Mouse (Mus musculus) neural tube, embryonic 13.5 days (tissue): ENCODE measurements around the gene Xlr3a. TPM values are rescaled to one million over a fixed set of nuclear protein-coding genes. Genes with fewer than 3 reads are reported as not detected.

Experiments
- ATAC-seq: fragments of 200-750 bp; cut with Nextera tagmentation; 2 replicates; pipeline ENCODE4 v1.8.0; 2017; ENCODE audit warnings: low read depth, mild to moderate bottlenecking, moderate TSS enrichment, moderate library complexity
- H3K27ac ChIP-seq: fragments of 300-500 bp; sonication (generic); replicated peaks from 2 replicates; pipeline ENCODE4 v1.5.1; 2015; ENCODE audit warnings: moderate library complexity, mild to moderate bottlenecking, inconsistent platforms
- H3K27me3 ChIP-seq: fragments of 300-500 bp; sonication (generic); 2 replicates; pipeline ENCODE4 v1.6.1; 2015; ENCODE audit warnings: mild to moderate bottlenecking, inconsistent platforms
- H3K36me3 ChIP-seq: fragments of 300-500 bp; sonication (generic); 2 replicates; pipeline ENCODE4 v1.6.1; 2015; ENCODE audit warnings: mild to moderate bottlenecking, inconsistent platforms
- H3K4me1 ChIP-seq: fragments of 300-500 bp; sonication (generic); replicated peaks from 2 replicates; pipeline ENCODE4 v1.6.1; 2015; ENCODE audit warnings: inconsistent platforms
- H3K4me2 ChIP-seq: fragments of 300-500 bp; sonication (generic); 2 replicates; pipeline ENCODE4 v1.6.1; 2015; ENCODE audit warnings: inconsistent platforms, mild to moderate bottlenecking, moderate library complexity
- H3K4me3 ChIP-seq: fragments of 300-500 bp; sonication (generic); 2 replicates; pipeline ENCODE4 v1.5.1; 2015; ENCODE audit warnings: mild to moderate bottlenecking, inconsistent platforms
- H3K9ac ChIP-seq: fragments of 300-500 bp; sonication (generic); 2 replicates; pipeline ENCODE4 v1.6.1; 2015; ENCODE audit warnings: moderate library complexity, mild to moderate bottlenecking, inconsistent platforms
- H3K9me3 ChIP-seq: fragments of 300-500 bp; sonication (generic); 2 replicates; pipeline ENCODE4 v1.6.1; 2016; ENCODE audit warnings: inconsistent platforms
- WGBS: fragments of 180-500 bp; shearing (Covaris S2); methylation state at CpG from one replicate; pipeline ENCODE4 v1.1.7; 2015; 5-methylcytosine and 5-hydroxymethylcytosine counted together
- polyA plus RNA-seq: library from polyadenylated mRNA; unstranded; fragments of >200 nt; fragmentation: Nextera tagmentation; extraction: Ambion mirVana; gene quantifications from 2 replicates; pipeline ENCODE4 v1.2.1, GENCODE M21; 2015

Gene Xlr3a
- polyA plus RNA-seq, 1 experiment from 2014 or later = 5.6 TPM

DNA sequence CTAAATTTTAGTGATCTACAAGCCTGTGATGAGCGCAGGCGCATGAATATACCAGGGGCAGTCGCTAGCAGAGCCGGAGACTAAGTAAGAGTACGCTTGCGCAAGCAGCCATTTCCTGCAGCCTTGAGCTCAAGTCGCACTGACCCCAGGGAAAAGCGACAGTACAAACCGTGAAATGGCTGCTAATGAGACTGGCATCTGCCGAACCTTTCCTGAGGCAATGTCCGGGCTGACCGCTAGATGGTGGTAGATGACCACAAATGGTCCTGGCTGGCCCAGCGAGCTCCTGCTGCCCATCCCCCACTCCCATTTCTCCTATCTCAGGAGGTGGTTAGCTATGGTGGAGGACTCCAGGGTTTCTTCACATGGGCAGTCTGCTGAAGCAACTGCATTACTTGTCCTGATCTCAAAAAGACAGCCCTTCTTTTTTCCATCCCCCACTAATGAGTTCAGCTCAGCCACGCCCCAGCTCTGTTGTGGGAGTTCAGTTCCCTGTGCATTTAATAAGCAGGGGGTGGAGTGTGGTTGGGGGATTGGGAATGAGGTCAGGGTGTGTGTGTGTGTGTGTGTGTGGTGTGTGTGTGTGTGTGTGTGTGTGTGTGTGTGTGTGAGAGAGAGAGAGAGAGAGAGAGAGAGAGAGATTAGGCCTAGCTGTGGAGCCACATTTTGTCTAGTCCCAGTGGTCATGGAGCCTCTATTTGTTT is 42.9 kb downstream of the Xlr3a start:
- WGBS = 13% methylated on average over 14 of the region's 14 CpGs
- peak; percentile 97 for ATAC-seq
- Histone ChIP-seq H3K4me2 (peak overlapping the region; percentile 27), H3K9ac (no peak overlapping the region), H3K27ac (peak overlapping the region; percentile 42), H3K36me3 (no peaks in the 10 kb centered on the region), H3K9me3 (no peaks in the 10 kb centered on the region), H3K4me1 (no peaks in the 10 kb centered on the region), H3K4me3 (no peak overlapping the region), H3K27me3 (no peaks in the 10 kb centered on the region)

DNA sequence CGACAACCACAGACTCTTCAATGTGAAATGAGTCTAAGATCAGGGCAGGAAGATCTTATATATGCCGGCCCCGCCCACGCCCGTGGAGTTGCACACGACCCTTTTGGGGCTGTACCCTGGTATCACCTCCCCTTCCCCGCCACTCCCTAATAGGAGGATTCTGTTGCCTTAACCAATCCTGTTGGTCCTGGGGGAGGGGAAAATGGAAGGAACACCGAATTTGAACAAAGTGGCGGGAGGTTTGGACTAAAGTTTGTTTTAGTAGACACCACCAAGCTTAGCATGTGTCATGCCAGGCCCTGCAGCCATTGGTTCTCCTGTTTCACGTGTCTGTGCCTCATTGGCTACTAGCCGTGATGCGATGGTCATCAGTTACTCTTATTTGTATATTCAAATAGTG is 57.2 kb downstream of the Xlr3a start:
- Histone ChIP-seq H3K9ac (no peak overlapping the region), H3K4me3 (no peak overlapping the region), H3K27me3 (no peaks in the 10 kb centered on the region), H3K4me2 (no peak overlapping the region), H3K36me3 (no peaks in the 10 kb centered on the region), H3K9me3 (no peaks in the 10 kb centered on the region), H3K4me1 (no peaks in the 10 kb centered on the region), H3K27ac (no peak overlapping the region)
- WGBS = 76% methylated on average over 12 of the region's 12 CpGs
- no peak for ATAC-seq

- H3K9me3 ChIP-seq = no peaks in the 10 kb centered on the region
- H3K27me3 ChIP-seq = no peaks in the 10 kb centered on the region
- no peak overlapping the region for H3K4me2 ChIP-seq
- no peak for ATAC-seq
- no peak overlapping the region for H3K27ac ChIP-seq
- H3K9ac ChIP-seq = no peak overlapping the region
- WGBS = 82% methylated on average over 8 of the region's 8 CpGs
- H3K4me3 ChIP-seq = no peak overlapping the region
- no peaks in the 10 kb centered on the region for H3K4me1 ChIP-seq
- no peaks in the 10 kb centered on the region for H3K36me3 ChIP-seq
These were observed 58.1 kb downstream of the Xlr3a start for GRCm38 (mm10) chrX:73038831-73039230.

DNA sequence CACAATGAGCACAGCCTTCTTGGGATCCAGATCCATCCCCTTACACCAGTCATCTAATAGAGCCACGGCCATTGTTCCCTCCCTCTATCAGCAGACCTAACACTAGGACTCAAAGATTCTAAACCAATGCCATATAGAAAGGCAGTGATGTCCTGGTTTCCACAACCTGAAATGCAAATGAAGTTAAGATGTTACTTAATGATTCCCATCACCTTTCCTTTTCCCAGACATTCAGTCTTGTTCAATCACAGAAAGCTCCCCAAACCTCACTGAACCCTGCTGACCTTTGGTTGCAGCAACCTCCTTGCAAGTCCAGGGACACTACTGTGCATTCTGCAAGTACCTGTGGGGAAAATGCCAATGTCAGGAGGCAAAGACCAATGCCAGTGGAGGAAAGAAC is 59.9 kb downstream of the Xlr3a start, which contains the start of gene Pnma5:
TSS of gene Pnma5 (minus strand) at position 101 of the 400 bp plus-strand sequence.
- 86% methylated on average over 1 of the region's 1 CpGs for WGBS
- Histone ChIP-seq H3K27me3 (no peaks in the 10 kb centered on the region), H3K4me2 (no peak within 1 kb of the TSS), H3K4me3 (no peak within 1 kb of the TSS), H3K4me1 (no peaks in the 10 kb centered on the region), H3K9me3 (no peaks in the 10 kb centered on the region), H3K27ac (no peak within 1 kb of the TSS), H3K9ac (no peak within 1 kb of the TSS), H3K36me3 (no peaks in the 10 kb centered on the region)
- ATAC-seq = no peak

Other genes starting within 250 kb of the Xlr3a start
- gene Cetn2, start 178.7 kb downstream of the Xlr3a start, polyA plus RNA-seq = 81.3 and 83.0 TPM in 2 replicates
- 41.0 and 41.5 TPM in 2 replicates for gene Nsdhl, start 178.5 kb downstream of the Xlr3a start, polyA plus RNA-seq
- gene Zfp185, start 109.8 kb downstream of the Xlr3a start, polyA plus RNA-seq = 1.0 and 1.4 TPM in 2 replicates
- not detected in 2 replicates for gene Pnma5, start 60.0 kb downstream of the Xlr3a start, polyA plus RNA-seq
- gene Pnma3, start 32.3 kb downstream of the Xlr3a start, polyA plus RNA-seq = 2.0 and 2.3 TPM in 2 replicates
- gene Xlr4a, start 14.6 kb downstream of the Xlr3a start, polyA plus RNA-seq = 0.50 and 0.70 TPM in 2 replicates
- gene Gm14685, start 20.0 kb upstream of the Xlr3a start, polyA plus RNA-seq = 0.32 TPM in 1 of 2 replicates, not detected in the other
- gene Xlr5b, start 51.7 kb upstream of the Xlr3a start, polyA plus RNA-seq = not detected in 2 replicates
- gene DXBay18, start 52.4 kb upstream of the Xlr3a start, polyA plus RNA-seq = 0.33 TPM in 1 of 2 replicates, not detected in the other
- gene Spin2d, start 79.9 kb upstream of the Xlr3a start, polyA plus RNA-seq = not detected in 2 replicates
- 21.3 and 22.3 TPM in 2 replicates for gene Xlr3b, start 95.1 kb upstream of the Xlr3a start, polyA plus RNA-seq
- 0.74 and 1.2 TPM in 2 replicates for gene Xlr4b, start 117.2 kb upstream of the Xlr3a start, polyA plus RNA-seq
- gene F8a, start 131.2 kb upstream of the Xlr3a start, polyA plus RNA-seq = 29.9 and 33.8 TPM in 2 replicates
- 0.69 TPM in 1 of 2 replicates, not detected in the other for gene Xlr4c, start 146.0 kb upstream of the Xlr3a start, polyA plus RNA-seq
- gene Xlr3c, start 168.3 kb upstream of the Xlr3a start, polyA plus RNA-seq = 0.57 and 0.65 TPM in 2 replicates
- gene Xlr5a, start 195.9 kb upstream of the Xlr3a start, polyA plus RNA-seq = not detected in 2 replicates
- gene Xlr5c, start 195.9 kb upstream of the Xlr3a start, polyA plus RNA-seq = not detected in 2 replicates
- not detected in 2 replicates for gene Gm45015, start 239.7 kb upstream of the Xlr3a start, polyA plus RNA-seq
- 10.6 and 11.0 TPM in 2 replicates for gene Zfp275, start 245.5 kb upstream of the Xlr3a start, polyA plus RNA-seq